Mouse (Mus musculus) midbrain, embryonic 14.5 days (tissue): ENCODE data around the gene Gm28372. TPM values are rescaled to one million over a fixed set of nuclear protein-coding genes. Genes with fewer than 3 reads are reported as not detected.

Experiments used
- ATAC-seq: fragments of 200-750 bp; cut with Nextera tagmentation; 2 replicates; pipeline ENCODE4 v1.8.0; 2017; ENCODE audit warnings: moderate number of reproducible peaks, moderate library complexity; ENCODE audit not compliant: low FRiP score, low TSS enrichment
- DNase-seq: peaks from one replicate; pipeline ENCODE4 v3.0.0-alpha.2; 2015
- H3K27ac ChIP-seq: fragments of 300-500 bp; sonication (generic); replicated peaks from 2 replicates; pipeline ENCODE4 v1.5.1; 2014; ENCODE audit warnings: mild to moderate bottlenecking, low read depth, low read length, moderate library complexity
- H3K27me3 ChIP-seq: fragments of 300-500 bp; sonication (generic); 2 replicates; pipeline ENCODE4 v1.6.1; 2014; ENCODE audit warnings: low read length, control low read depth, mixed read lengths; ENCODE audit not compliant: control insufficient read depth, insufficient read depth
- H3K36me3 ChIP-seq: fragments of 300-500 bp; sonication (generic); 2 replicates; pipeline ENCODE4 v1.6.1; 2014; ENCODE audit warnings: low read length, control low read depth; ENCODE audit not compliant: control insufficient read depth, insufficient read depth
- H3K4me1 ChIP-seq: fragments of 300-500 bp; sonication (generic); 2 replicates; pipeline ENCODE4 v1.6.1; 2014; ENCODE audit warnings: mild to moderate bottlenecking, antibody characterized with exemption, low read length, control low read depth; ENCODE audit not compliant: control insufficient read depth, insufficient read depth
- H3K4me2 ChIP-seq: fragments of 300-500 bp; sonication (generic); 2 replicates; pipeline ENCODE4 v1.6.1; 2014; ENCODE audit warnings: mild to moderate bottlenecking, low read length, moderate library complexity
- H3K4me3 ChIP-seq: fragments of 300-500 bp; sonication (generic); replicated peaks from 2 replicates; pipeline ENCODE4 v1.5.1; 2014; ENCODE audit warnings: low read depth, low read length
- H3K9ac ChIP-seq: fragments of 300-500 bp; sonication (generic); replicated peaks from 2 replicates; pipeline ENCODE4 v1.6.1; 2014; ENCODE audit warnings: mild to moderate bottlenecking, low read length, moderate library complexity
- H3K9me3 ChIP-seq: fragments of 300-500 bp; sonication (generic); 2 replicates; pipeline ENCODE4 v1.6.1; 2016; ENCODE audit warnings: low read length, control low read depth, mixed read lengths; ENCODE audit not compliant: control insufficient read depth
- WGBS: fragments of 180-500 bp; shearing (Covaris S2); extraction: QIAGEN DNeasy Blood & Tissue Kit; methylation state at CpG from one replicate; pipeline ENCODE4 v1.1.7; 2014; 5-methylcytosine and 5-hydroxymethylcytosine counted together
- polyA plus RNA-seq: library from polyadenylated mRNA; unstranded; fragments of >200 nt; fragmentation: Nextera tagmentation; extraction: Ambion mirVana; gene quantifications from 2 replicates; pipeline ENCODE4 v1.2.1, GENCODE M21; 2014

Gene Gm28372
- polyA plus RNA-seq, 1 experiment from 2014 or later: not detected

- no peaks in the 10 kb centered on the region for H3K4me1 ChIP-seq
- H3K4me2 ChIP-seq: no peak overlapping the region
- DNase-seq: no peak
- ATAC-seq: no peak
- H3K9me3 ChIP-seq: no peaks in the 10 kb centered on the region
- H3K4me3 ChIP-seq: no peak overlapping the region
- H3K27ac ChIP-seq: no peak overlapping the region
- H3K9ac ChIP-seq: no peak overlapping the region
- H3K27me3 ChIP-seq: no peaks in the 10 kb centered on the region
- no peaks in the 10 kb centered on the region for H3K36me3 ChIP-seq
- 55% methylated on average over 3 of the region's 3 CpGs for WGBS
Observed at GRCm38 (mm10) chr2:130383205-130383604, 21.8 kb upstream of the Gm28372 start.

- H3K27ac ChIP-seq: no peak overlapping the region
- no peaks in the 10 kb centered on the region for H3K27me3 ChIP-seq
- no peak overlapping the region for H3K4me3 ChIP-seq
- no peaks in the 10 kb centered on the region for H3K36me3 ChIP-seq
- H3K4me1 ChIP-seq: no peaks in the 10 kb centered on the region
- DNase-seq (no peak), ATAC-seq (no peak)
- no peak overlapping the region for H3K9ac ChIP-seq
- no peak overlapping the region for H3K4me2 ChIP-seq
- WGBS: 70% methylated on average over 6 of the region's 6 CpGs
- H3K9me3 ChIP-seq: no peaks in the 10 kb centered on the region
Observed at GRCm38 (mm10) chr2:130383895-130384294, 21.1 kb upstream of the Gm28372 start.

GRCm38 (mm10) chr2:130386212-130386611, 18.8 kb upstream of the Gm28372 start:
- Histone ChIP-seq H3K9me3 (no peaks in the 10 kb centered on the region), H3K27ac (no peak overlapping the region), H3K27me3 (no peaks in the 10 kb centered on the region), H3K4me1 (no peaks in the 10 kb centered on the region), H3K4me3 (no peak overlapping the region), H3K9ac (no peak overlapping the region), H3K36me3 (0 out of 2 replicates have a peak, but pooled peaks cover 5% of the 10 kb centered on the region), H3K4me2 (no peak overlapping the region)
- DNase-seq: no peak
- WGBS: 79% methylated on average over 1 of the region's 1 CpGs
- ATAC-seq: no peak

GRCm38 (mm10) chr2:130388796-130389195, 16.2 kb upstream of the Gm28372 start:
- ATAC-seq: no peak
- 0 out of 2 replicates have a peak, but pooled peaks cover 14% of the 10 kb centered on the region for H3K36me3 ChIP-seq
- H3K4me2 ChIP-seq: no peak overlapping the region
- H3K27ac ChIP-seq: no peak overlapping the region
- no peak overlapping the region for H3K9ac ChIP-seq
- no peaks in the 10 kb centered on the region for H3K9me3 ChIP-seq
- no peak for DNase-seq
- no peaks in the 10 kb centered on the region for H3K27me3 ChIP-seq
- WGBS: 83% methylated on average over 2 of the region's 2 CpGs
- no peak overlapping the region for H3K4me3 ChIP-seq
- no peaks in the 10 kb centered on the region for H3K4me1 ChIP-seq

- no peaks in the 10 kb centered on the region for H3K27me3 ChIP-seq
- WGBS: 86% methylated on average over 11 of the region's 11 CpGs
- no peak for DNase-seq
- H3K9ac ChIP-seq: no peak overlapping the region
- H3K36me3 ChIP-seq: 0 out of 2 replicates have a peak, but pooled peaks cover 14% of the 10 kb centered on the region
- H3K4me3 ChIP-seq: no peak overlapping the region
- no peak overlapping the region for H3K4me2 ChIP-seq
- H3K9me3 ChIP-seq: no peaks in the 10 kb centered on the region
- no peak for ATAC-seq
- H3K4me1 ChIP-seq: no peaks in the 10 kb centered on the region
- H3K27ac ChIP-seq: no peak overlapping the region
Observed at GRCm38 (mm10) chr2:130390993-130391625, 13.9 kb upstream of the Gm28372 start.

- Histone ChIP-seq H3K36me3 (0 out of 2 replicates have a peak, but pooled peaks cover 14% of the 10 kb centered on the region), H3K9ac (no peak overlapping the region), H3K27me3 (peaks cover 1% of the 10 kb centered on the region; the same call in 1 of the 2 replicates), H3K9me3 (no peaks in the 10 kb centered on the region), H3K4me2 (no peak overlapping the region), H3K4me1 (peaks cover 5% of the 10 kb centered on the region; the same call in 1 of the 2 replicates), H3K4me3 (no peak overlapping the region), H3K27ac (no peak overlapping the region)
- DNase-seq (no peak), ATAC-seq (no peak)
- WGBS: 83% methylated on average over 3 of the region's 3 CpGs
Observed at GRCm38 (mm10) chr2:130392836-130393235, 12.2 kb upstream of the Gm28372 start.

- ATAC-seq (no peak), DNase-seq (no peak)
- 97% methylated on average over 11 of the region's 11 CpGs for WGBS
- 0 out of 2 replicates have a peak, but pooled peaks cover 12% of the 10 kb centered on the region for H3K36me3 ChIP-seq
- peaks cover 9% of the 10 kb centered on the region; the same call in 1 of the 2 replicates for H3K4me1 ChIP-seq
- H3K9me3 ChIP-seq: no peaks in the 10 kb centered on the region
- H3K9ac ChIP-seq: no peak overlapping the region
- H3K4me2 ChIP-seq: no peak overlapping the region
- peaks cover 10% of the 10 kb centered on the region; the same call in 1 of the 2 replicates for H3K27me3 ChIP-seq
- no peak overlapping the region for H3K27ac ChIP-seq
- no peak overlapping the region for H3K4me3 ChIP-seq
Observed at GRCm38 (mm10) chr2:130395696-130396095, 9.3 kb upstream of the Gm28372 start.

GRCm38 (mm10) chr2:130397186-130397985, 7.7 kb upstream of the Gm28372 start, which contains the start of gene Cpxm1:
Gene Cpxm1 (minus strand): TSS chr2:130397574.
- WGBS: under 1% methylated on average over 50 of the region's 53 CpGs
- Histone ChIP-seq H3K27me3 (peaks cover 10% of the 10 kb centered on the region; the same call in 1 of the 2 replicates), H3K9me3 (no peaks in the 10 kb centered on the region), H3K27ac (0 out of 2 replicates have a peak within 1 kb of the TSS, but pooled peaks have one; percentile 37), H3K4me2 (peak within 1 kb of the TSS; percentile 93), H3K9ac (peak within 1 kb of the TSS; percentile 64), H3K4me1 (peaks cover 9% of the 10 kb centered on the region; the same call in 1 of the 2 replicates), H3K4me3 (peak within 1 kb of the TSS; percentile 49), H3K36me3 (0 out of 2 replicates have a peak, but pooled peaks cover 8% of the 10 kb centered on the region)
- peak; percentile 78 for ATAC-seq
- DNase-seq: peak; percentile 66
